Mouse (Mus musculus): Measurements from ENCODE around the gene Msi2. TPM values are rescaled to one million over a fixed set of nuclear protein-coding genes. Genes with fewer than 3 reads are reported as not detected.

Msi2 gene
- polyA plus RNA-seq, 1 experiment from 2014 or later, result 13.1 TPM

Small RNA genes within 50 kb of the gene (microRNA-seq; reads per million reads assigned to microRNA genes)
- 2.0 reads per million, percentile 1 among the genes with 10 or more reads in this experiment for gene Mir378b

Other genes starting within 250 kb of the Msi2 start
- gene Akap1, start 146.1 kb upstream of the Msi2 start, polyA plus RNA-seq (2015; fragmentation: Nextera tagmentation; extraction: Ambion mirVana), result 17.9 and 24.4 TPM in 2 replicates
- gene Scpep1, start 237.0 kb upstream of the Msi2 start, polyA plus RNA-seq (2015; fragmentation: Nextera tagmentation; extraction: Ambion mirVana), result 116 and 125 TPM in 2 replicates
- gene Elobl, start 248.4 kb upstream of the Msi2 start, polyA plus RNA-seq (2015; fragmentation: Nextera tagmentation; extraction: Ambion mirVana), result not detected in 2 replicates